ENCODE assay signal across 7 mouse cellular contexts in the genomic region with DNA sequence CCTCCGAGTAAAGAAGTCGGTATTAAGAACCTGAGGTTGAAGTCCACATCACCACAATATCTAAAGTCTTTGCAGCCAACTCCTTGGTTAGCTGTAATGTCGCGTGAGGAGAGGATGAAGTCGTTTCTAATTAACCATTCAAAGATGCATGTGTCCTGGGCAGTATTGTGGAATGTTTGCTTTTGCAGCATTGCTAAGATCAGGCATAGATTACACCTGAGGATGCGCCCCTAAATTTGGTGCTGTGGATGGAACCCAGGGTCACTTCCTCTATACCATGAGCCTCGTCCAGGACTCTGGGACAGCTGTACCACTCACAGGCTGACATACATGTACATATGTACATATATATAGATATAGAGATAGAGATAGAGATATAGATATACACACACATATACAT. TPM values are rescaled to one million over a fixed set of nuclear protein-coding genes. Genes with fewer than 3 reads are reported as not detected.
DNase-seq lines count a peak whose midpoint lies in the region; ATAC-seq lines count a peak whose summit lies in the region.

No protein-coding gene starts in this region.

- H3K27me3 ChIP-seq in lung, embryonic 15.5 days: no peaks in the 10 kb centered on the region
- no peaks in the 10 kb centered on the region for H3K27me3 ChIP-seq in forebrain, embryonic 10.5 days (ENCODE audit: poor library complexity, severe bottlenecking)
- H3K27me3 ChIP-seq in limb, embryonic 11.5 days (ENCODE audit: control insufficient read depth, insufficient read depth, low read length): no peaks in the 10 kb centered on the region
- H3K27me3 ChIP-seq in stomach, embryonic 14.5 days (ENCODE audit: control insufficient read depth, insufficient read depth, low read length): no peaks in the 10 kb centered on the region

- H3K4me1 ChIP-seq in lung, embryonic 15.5 days: peaks cover 20% of the 10 kb centered on the region
- H3K4me1 ChIP-seq in forebrain, embryonic 10.5 days: peaks cover 48% of the 10 kb centered on the region
- peaks cover 8% of the 10 kb centered on the region; the same call in 1 of the 2 replicates for H3K4me1 ChIP-seq in limb, embryonic 11.5 days (ENCODE audit: control insufficient read depth, insufficient read depth, low read length)
- peaks cover 12% of the 10 kb centered on the region; the same call in 1 of the 2 replicates for H3K4me1 ChIP-seq in stomach, embryonic 14.5 days (ENCODE audit: control insufficient read depth, insufficient read depth, low read length)

- peak overlapping the region; percentile 99 for H3K4me3 ChIP-seq in lung, embryonic 15.5 days
- H3K4me3 ChIP-seq in forebrain, embryonic 10.5 days: peak overlapping the region; percentile 97
- H3K4me3 ChIP-seq in limb, embryonic 11.5 days (ENCODE audit: low read depth, low read length): peak overlapping the region; percentile 92
- peak overlapping the region; percentile 93 for H3K4me3 ChIP-seq in stomach, embryonic 14.5 days (ENCODE audit: low read depth, low read length)

- no peak overlapping the region for H3K27ac ChIP-seq in lung, embryonic 15.5 days
- no peak overlapping the region for H3K27ac ChIP-seq in forebrain, embryonic 10.5 days
- no peak overlapping the region for H3K27ac ChIP-seq in limb, embryonic 11.5 days (replicated peaks; ENCODE audit: low read depth, low read length)
- no peak overlapping the region for H3K27ac ChIP-seq in stomach, embryonic 14.5 days (ENCODE audit: low read length)

- peak overlapping the region; percentile 90 for H3K4me2 ChIP-seq in lung, embryonic 15.5 days
- peak overlapping the region; percentile 72 for H3K4me2 ChIP-seq in limb, embryonic 11.5 days (ENCODE audit: low read depth, severe bottlenecking)
- peak overlapping the region; percentile 85 for H3K4me2 ChIP-seq in stomach, embryonic 14.5 days (replicated peaks; ENCODE audit: low read depth, low read length)

- peak overlapping the region; percentile 96 for H3K9ac ChIP-seq in lung, embryonic 15.5 days
- H3K9ac ChIP-seq in limb, embryonic 11.5 days (ENCODE audit: low read length): peak overlapping the region; percentile 93; the same call in 1 of the 2 replicates
- peak overlapping the region; percentile 89 for H3K9ac ChIP-seq in stomach, embryonic 14.5 days (replicated peaks; ENCODE audit: low read depth, low read length)

- H3K36me3 ChIP-seq in lung, embryonic 15.5 days: peaks cover 36% of the 10 kb centered on the region
- H3K36me3 ChIP-seq in forebrain, embryonic 10.5 days (replicated peaks): peaks cover 44% of the 10 kb centered on the region
- peaks cover 23% of the 10 kb centered on the region for H3K36me3 ChIP-seq in limb, embryonic 11.5 days (ENCODE audit: control insufficient read depth, insufficient read depth, low read length)
- peaks cover 31% of the 10 kb centered on the region for H3K36me3 ChIP-seq in stomach, embryonic 14.5 days (ENCODE audit: control insufficient read depth, insufficient read depth, low read length)

- ATAC-seq in lung, embryonic 15.5 days (ENCODE audit: borderline replicate concordance, extremely low read depth, low FRiP score, low TSS enrichment): no peak
- no peak for ATAC-seq in limb, embryonic 11.5 days (ENCODE audit: insufficient number of reproducible peaks, low FRiP score, low TSS enrichment, low read depth)
- no peak for ATAC-seq in stomach, embryonic 14.5 days (ENCODE audit: insufficient number of reproducible peaks, insufficient read depth, low FRiP score, low read depth)

- WGBS in lung, embryonic 15.5 days: 29% methylated on average over 7 of the region's 7 CpGs
- WGBS in forebrain, embryonic 10.5 days: 48% methylated on average over 7 of the region's 7 CpGs
- WGBS in limb, embryonic 11.5 days: 46% methylated on average over 7 of the region's 7 CpGs
- 31% methylated on average over 7 of the region's 7 CpGs for WGBS in stomach, embryonic 14.5 days

- no peak for DNase-seq in lung, postnatal 10 days
- DNase-seq in forebrain, embryonic 10.5 days (ENCODE audit: extremely low spot score, low spot score): no peak
- no peak for DNase-seq in limb, embryonic 11.5 days (ENCODE audit: low spot score)
- DNase-seq in cerebellum, adult 11 months: no peak
- DNase-seq in cerebellum, adult 11-12 months: no peak

- H3K9me3 ChIP-seq in lung, embryonic 15.5 days: no peaks in the 10 kb centered on the region
- peaks cover 13% of the 10 kb centered on the region for H3K9me3 ChIP-seq in forebrain, embryonic 10.5 days
- H3K9me3 ChIP-seq in limb, embryonic 11.5 days (ENCODE audit: control insufficient read depth, low read length): peaks cover 5% of the 10 kb centered on the region; the same call in 1 of the 2 replicates
- H3K9me3 ChIP-seq in stomach, embryonic 14.5 days (ENCODE audit: control insufficient read depth, low read depth, low read length): no peaks in the 10 kb centered on the region

RNA-seq across cellular contexts. Expression of a gene that starts 1.9 kb away (rescaled TPM):
- polyA plus RNA-seq in lung, embryonic 15.5 days (2015; fragmentation: Nextera tagmentation; extraction: Ambion mirVana): 21.2 and 21.5 TPM in 2 replicates
- 21.5 and 22.0 TPM in 2 replicates for polyA plus RNA-seq in forebrain, embryonic 10.5 days (2016; fragmentation: Nextera tagmentation; extraction: Ambion mirVana)
- polyA plus RNA-seq in limb, embryonic 11.5 days (2014; fragmentation: Nextera tagmentation; extraction: Ambion mirVana): 31.3 and 31.4 TPM in 2 replicates
- polyA plus RNA-seq in stomach, embryonic 14.5 days (2014; fragmentation: Nextera tagmentation; extraction: Ambion mirVana): 22.0 and 27.1 TPM in 2 replicates

RNA-seq across cellular contexts. Expression of a gene that starts 40.5 kb away (rescaled TPM):
- polyA plus RNA-seq in lung, embryonic 15.5 days (2015; fragmentation: Nextera tagmentation; extraction: Ambion mirVana): 28.8 and 30.7 TPM in 2 replicates
- 18.9 and 22.9 TPM in 2 replicates for polyA plus RNA-seq in forebrain, embryonic 10.5 days (2016; fragmentation: Nextera tagmentation; extraction: Ambion mirVana)
- 26.2 and 32.4 TPM in 2 replicates for polyA plus RNA-seq in limb, embryonic 11.5 days (2014; fragmentation: Nextera tagmentation; extraction: Ambion mirVana)
- 34.0 and 38.0 TPM in 2 replicates for polyA plus RNA-seq in stomach, embryonic 14.5 days (2014; fragmentation: Nextera tagmentation; extraction: Ambion mirVana)

RNA-seq across cellular contexts. Expression of a gene that starts 58.1 kb away (rescaled TPM):
- polyA plus RNA-seq in lung, embryonic 15.5 days (2015; fragmentation: Nextera tagmentation; extraction: Ambion mirVana): 10.6 and 13.4 TPM in 2 replicates
- 4.5 and 6.7 TPM in 2 replicates for polyA plus RNA-seq in forebrain, embryonic 10.5 days (2016; fragmentation: Nextera tagmentation; extraction: Ambion mirVana)
- polyA plus RNA-seq in limb, embryonic 11.5 days (2014; fragmentation: Nextera tagmentation; extraction: Ambion mirVana): 5.0 and 5.3 TPM in 2 replicates
- 11.7 and 12.4 TPM in 2 replicates for polyA plus RNA-seq in stomach, embryonic 14.5 days (2014; fragmentation: Nextera tagmentation; extraction: Ambion mirVana)
